Mouse (Mus musculus) myocyte (in vitro differentiated cells): ENCODE measurements around the gene Prrc2b. TPM values are rescaled to one million over a fixed set of nuclear protein-coding genes. Genes with fewer than 3 reads are reported as not detected.

Experiments
- H3K27me3 ChIP-seq: one replicate; pipeline ENCODE4 v1.6.1; 2011; ENCODE audit not compliant: control insufficient read depth, insufficient read depth, insufficient read length
- H3K36me3 ChIP-seq: one replicate; pipeline ENCODE4 v1.6.1; 2011; ENCODE audit not compliant: control insufficient read depth, insufficient read depth
- H3K4me2 ChIP-seq: one replicate; pipeline ENCODE4 v1.6.1; 2011; ENCODE audit warnings: low read depth, control low read depth
- H3K4me3 ChIP-seq: one replicate; pipeline ENCODE4 v1.5.1; 2011; ENCODE audit warnings: mild to moderate bottlenecking, control low read depth, moderate library complexity
- H3K79me2 ChIP-seq: one replicate; pipeline ENCODE4 v1.6.1; 2011; ENCODE audit not compliant: control insufficient read depth, insufficient read depth
- H3ac ChIP-seq: one replicate; pipeline ENCODE4 v1.6.1; 2011; ENCODE audit not compliant: control insufficient read depth, insufficient read length
- CEBPB ChIP-seq: IDR thresholded peaks from 2 replicates; pipeline ENCODE4 v1.6.1; 2011; ENCODE audit warnings: mild to moderate bottlenecking, moderate library complexity; ENCODE audit not compliant: poor library complexity, insufficient read depth, severe bottlenecking
- E2F4 ChIP-seq: IDR thresholded peaks from one replicate; pipeline ENCODE4 v1.6.1; 2011; ENCODE audit warnings: mild to moderate bottlenecking, control low read depth, moderate library complexity; ENCODE audit not compliant: insufficient read depth
- MAX ChIP-seq: IDR thresholded peaks from one replicate; pipeline ENCODE4 v1.6.1; 2011; ENCODE audit warnings: low read depth, mild to moderate bottlenecking, control low read depth
- MYOD1 ChIP-seq, 3 experiments: IDR thresholded peaks; one replicate each; pipeline ENCODE4 v1.6.1; 2011; ENCODE audit warnings: control low read depth in 2 of 3, low read depth in 2 of 3, mild to moderate bottlenecking in 2 of 3, moderate library complexity in 1 of 3; ENCODE audit not compliant: insufficient read length in 2 of 3, control insufficient read depth in 1 of 3
- MYOG ChIP-seq, 3 experiments: IDR thresholded peaks; one replicate each; pipeline ENCODE4 v1.6.1; 2011; ENCODE audit warnings: control low read depth in 2 of 3, low read depth in 2 of 3, mild to moderate bottlenecking in 2 of 3; ENCODE audit not compliant: insufficient read length in 2 of 3, control insufficient read depth in 1 of 3, insufficient read depth in 1 of 3
- POLR2A ChIP-seq: IDR thresholded peaks from one replicate; pipeline ENCODE4 v1.6.1; 2011; ENCODE audit warnings: low read depth, mild to moderate bottlenecking, control low read depth, moderate library complexity; ENCODE audit not compliant: insufficient read length
- POLR2AphosphoS2 ChIP-seq: IDR thresholded peaks from one replicate; pipeline ENCODE4 v1.6.1; 2011; ENCODE audit warnings: low read depth, control low read depth; ENCODE audit not compliant: insufficient read length
- REST ChIP-seq: IDR thresholded peaks from one replicate; pipeline ENCODE4 v1.6.1; 2011; ENCODE audit warnings: mild to moderate bottlenecking, control low read depth, moderate library complexity; ENCODE audit not compliant: insufficient read depth, insufficient read length
- SRF ChIP-seq: IDR thresholded peaks from one replicate; pipeline ENCODE4 v1.6.1; 2011; ENCODE audit warnings: low read depth; ENCODE audit not compliant: control insufficient read depth, insufficient read length
- TCF12 ChIP-seq: IDR thresholded peaks from one replicate; pipeline ENCODE4 v1.6.1; 2011; ENCODE audit warnings: mild to moderate bottlenecking, control low read depth; ENCODE audit not compliant: poor library complexity, insufficient read depth, severe bottlenecking
- TCF3 ChIP-seq: IDR thresholded peaks from one replicate; pipeline ENCODE4 v1.6.1; 2011; ENCODE audit warnings: low read depth, control low read depth; ENCODE audit not compliant: insufficient read length
- USF1 ChIP-seq: IDR thresholded peaks from one replicate; pipeline ENCODE4 v1.6.1; 2011; ENCODE audit warnings: low read depth, mild to moderate bottlenecking, control low read depth, moderate library complexity
- polyA plus RNA-seq: library from polyadenylated mRNA; unstranded; fragments of >200 nt; fragmentation: generic; extraction: Trizol; gene quantifications from one replicate; pipeline ENCODE4 v1.2.1, GENCODE M21; 2012; ENCODE audit warnings: missing spikeins

The Prrc2b gene
- polyA plus RNA-seq, 1 experiment = 76.2 TPM

- no peak overlapping the region for H3ac ChIP-seq
- H3K4me2 ChIP-seq = no peak overlapping the region
- no peaks in the 10 kb centered on the region for H3K27me3 ChIP-seq
- TF ChIP-seq POLR2A (no peak), TCF12 (no peak), TCF3 (no peak), SRF (no peak), POLR2AphosphoS2 (no peak), USF1 (no peak), MYOG (IDR thresholded peaks at IDR 0.05; ENCODE audit: control insufficient read depth in 1 of 3, insufficient read depth in 1 of 3, insufficient read length in 2 of 3, low read depth in 2 of 3) (no peak), MAX (no peak), E2F4 (no peak), MYOD1 (IDR thresholded peaks at IDR 0.05; ENCODE audit: control insufficient read depth in 1 of 3, insufficient read length in 2 of 3, low read depth in 2 of 3) (no peak)
- no peaks in the 10 kb centered on the region for H3K36me3 ChIP-seq
- no peak overlapping the region for H3K4me3 ChIP-seq
- H3K79me2 ChIP-seq = no peaks in the 10 kb centered on the region
Observed at GRCm38 (mm10) chr2:32141602-32142001, 9.3 kb upstream of the Prrc2b start.

- no peaks in the 10 kb centered on the region for H3K36me3 ChIP-seq
- H3ac ChIP-seq = no peak overlapping the region
- no peaks in the 10 kb centered on the region for H3K79me2 ChIP-seq
- H3K27me3 ChIP-seq = no peaks in the 10 kb centered on the region
- no peak overlapping the region for H3K4me3 ChIP-seq
- no peak overlapping the region for H3K4me2 ChIP-seq
- TF ChIP-seq TCF12 (no peak), CEBPB (no peak), MYOG (IDR thresholded peaks at IDR 0.05; ENCODE audit: control insufficient read depth in 1 of 3, insufficient read depth in 1 of 3, insufficient read length in 2 of 3, low read depth in 2 of 3) (no peak), POLR2AphosphoS2 (no peak), MAX (no peak), USF1 (no peak), SRF (no peak), POLR2A (no peak), E2F4 (no peak), REST (no peak)
Observed at GRCm38 (mm10) chr2:32142368-32142767, 8.5 kb upstream of the Prrc2b start.

GRCm38 (mm10) chr2:32144633-32145032 lies 6.2 kb upstream of the Prrc2b start:
- TF ChIP-seq USF1 = no peak
- H3K79me2 ChIP-seq = no peaks in the 10 kb centered on the region
- no peaks in the 10 kb centered on the region for H3K27me3 ChIP-seq
- H3K4me2 ChIP-seq = no peak overlapping the region
- H3ac ChIP-seq = no peak overlapping the region
- H3K36me3 ChIP-seq = no peaks in the 10 kb centered on the region
- no peak overlapping the region for H3K4me3 ChIP-seq

DNA sequence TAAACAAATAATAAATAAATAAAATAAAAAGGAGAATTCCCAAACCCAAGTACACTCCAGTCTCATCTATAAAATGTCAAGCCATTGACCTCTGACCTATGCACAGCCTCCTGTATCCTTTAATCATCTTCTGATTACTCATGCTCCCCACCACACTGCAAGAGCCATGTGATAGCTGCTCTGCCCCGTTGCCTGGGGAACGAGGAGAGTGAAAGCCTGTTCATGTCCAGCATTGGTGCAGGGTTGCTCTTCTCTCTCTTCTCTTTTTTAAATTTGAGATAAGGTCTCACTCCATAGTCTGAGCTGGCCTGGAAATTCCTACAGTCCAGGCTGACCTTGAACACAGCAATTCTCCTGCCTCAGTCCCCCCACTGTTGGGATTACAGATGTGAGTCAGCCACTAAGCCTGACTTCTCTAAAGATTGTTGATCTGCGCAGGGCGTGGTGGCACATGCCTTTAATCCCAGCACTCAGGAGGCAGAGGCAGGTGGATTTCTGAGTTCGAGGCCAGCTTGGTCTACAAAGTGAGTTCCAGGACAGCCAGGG lies 4.2 kb upstream of the Prrc2b start:
- H3K27me3 ChIP-seq = no peaks in the 10 kb centered on the region
- H3K36me3 ChIP-seq = no peaks in the 10 kb centered on the region
- H3K4me3 ChIP-seq = no peak overlapping the region
- H3K4me2 ChIP-seq = no peak overlapping the region
- H3K79me2 ChIP-seq = peaks cover 3% of the 10 kb centered on the region
- TF ChIP-seq SRF (no peak), USF1 (peak; percentile 55), MYOG (IDR thresholded peaks at IDR 0.05; ENCODE audit: control insufficient read depth in 1 of 3, insufficient read depth in 1 of 3, insufficient read length in 2 of 3, low read depth in 2 of 3) (no peak)
- H3ac ChIP-seq = no peak overlapping the region

DNA sequence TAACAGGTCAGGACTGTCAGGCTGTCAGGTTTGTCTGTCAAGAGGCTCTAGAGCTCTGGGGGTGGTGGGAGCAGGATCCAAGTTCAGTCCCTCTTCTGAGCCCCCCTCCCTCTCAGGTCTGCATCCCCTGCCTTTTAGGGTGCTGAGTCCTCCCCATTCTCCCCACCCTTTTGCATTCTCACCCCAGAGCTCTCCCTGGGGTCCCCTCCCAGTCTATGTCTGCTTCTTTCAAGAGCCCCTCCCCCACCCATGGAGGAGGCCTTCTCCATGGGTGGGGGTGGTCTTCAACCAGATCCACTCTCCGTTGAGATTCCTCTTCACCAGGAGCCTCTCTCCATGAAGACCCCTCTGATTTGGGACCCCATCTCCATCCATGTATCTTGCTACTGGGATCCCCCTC lies 747 bp upstream of the Prrc2b start:
- Histone ChIP-seq H3K4me2 (peak overlapping the region; percentile 60), H3K79me2 (peaks cover 38% of the 10 kb centered on the region), H3K36me3 (no peaks in the 10 kb centered on the region), H3K27me3 (no peaks in the 10 kb centered on the region), H3K4me3 (peak overlapping the region; percentile 89), H3ac (peak overlapping the region; percentile 95)
- TF ChIP-seq SRF = peak; percentile 3
- TF ChIP-seq POLR2A = no peak
- no peak for TF ChIP-seq MAX

- H3K36me3 ChIP-seq = no peaks in the 10 kb centered on the region
- H3ac ChIP-seq = peak overlapping the region; percentile 95
- H3K79me2 ChIP-seq = peaks cover 42% of the 10 kb centered on the region
- peak overlapping the region; percentile 89 for H3K4me3 ChIP-seq
- no peaks in the 10 kb centered on the region for H3K27me3 ChIP-seq
- peak overlapping the region; percentile 60 for H3K4me2 ChIP-seq
- TF ChIP-seq E2F4 = no peak
- no peak for TF ChIP-seq SRF
- no peak for TF ChIP-seq TCF12
Observed at GRCm38 (mm10) chr2:32150562-32150923, 339 bp upstream of the Prrc2b start.
